Mouse (Mus musculus) heart, adult 2 months (tissue): ENCODE measurements around the gene Cbx7. TPM values are rescaled to one million over a fixed set of nuclear protein-coding genes. Genes with fewer than 3 reads are reported as not detected.

Source experiments
- DNase-seq, 2 experiments: peaks; one replicate each; pipeline ENCODE4 v3.0.0; 2021
- H3K27ac ChIP-seq: fragments of 200-600 bp; 2 replicates; pipeline ENCODE4 v1.8.1; 2022
- H3K27me3 ChIP-seq: fragments of 200-500 bp; 2 replicates; pipeline ENCODE4 v1.6.1; 2012; ENCODE audit warnings: mild to moderate bottlenecking, low read length, inconsistent platforms, mixed read lengths; ENCODE audit not compliant: control insufficient read depth, insufficient read depth
- H3K36me3 ChIP-seq: fragments of 200-500 bp; 2 replicates; pipeline ENCODE4 v1.6.1; 2012; ENCODE audit warnings: low read length, inconsistent platforms; ENCODE audit not compliant: control insufficient read depth, insufficient read depth
- H3K4me1 ChIP-seq: fragments of 200-500 bp; 2 replicates; pipeline ENCODE4 v1.6.1; 2011; ENCODE audit warnings: low read length; ENCODE audit not compliant: control insufficient read depth, insufficient read depth
- H3K4me3 ChIP-seq: fragments of 200-600 bp; 2 replicates; pipeline ENCODE4 v1.8.1; 2022
- H3K79me2 ChIP-seq: fragments of 200-500 bp; replicated peaks from 2 replicates; pipeline ENCODE4 v1.6.1; 2012; ENCODE audit warnings: mild to moderate bottlenecking, inconsistent platforms, low read length, moderate library complexity, mixed read lengths; ENCODE audit not compliant: control insufficient read depth, insufficient read depth
- H3K9ac ChIP-seq: fragments of 200-500 bp; 2 replicates; pipeline ENCODE4 v1.6.1; 2012; ENCODE audit warnings: low read depth, mild to moderate bottlenecking, control low read depth, inconsistent platforms, low read length, mixed read lengths
- CTCF ChIP-seq: fragments of 200-600 bp; IDR thresholded peaks from 2 replicates; pipeline ENCODE4 v1.8.1; 2022; ENCODE audit warnings: antibody characterized with exemption, mild to moderate bottlenecking, moderate library complexity
- EP300 ChIP-seq: fragments of 200-500 bp; IDR thresholded peaks from 2 replicates; pipeline ENCODE4 v1.6.1; 2011; ENCODE audit warnings: low read depth, low read length, control low read depth; ENCODE audit not compliant: insufficient read depth
- POLR2A ChIP-seq: fragments of 200-500 bp; IDR thresholded peaks from 2 replicates; pipeline ENCODE4 v1.6.1; 2011; ENCODE audit warnings: mild to moderate bottlenecking, low read depth, low read length, control low read depth; ENCODE audit not compliant: insufficient read depth
- WGBS: fragments of 180-500 bp; shearing (Covaris S2); methylation state at CpG from one replicate; pipeline ENCODE4 v1.1.7; 2018; 5-methylcytosine and 5-hydroxymethylcytosine counted together
- intact Hi-C: fragments of 180-260 bp; cut with DNase I; formaldehyde crosslinking; loops from one replicate; pipeline ENCODE4 v1.15.1; 2025
- polyA plus RNA-seq: library from polyadenylated mRNA; depleted of rRNA; stranded (reverse); fragments of >200 nt; gene quantifications from 2 replicates; pipeline ENCODE4 v1.2.3, GENCODE M21; 2012
- total RNA-seq, 2 experiments: library from RNA; stranded (reverse); gene quantifications; 2 replicates each; pipeline ENCODE4 v1.2.3; 2021

Cbx7 gene
- total and polyA plus RNA-seq, 3 experiments: 18.9 to 21.7 (median 21.4) TPM

GRCm38 (mm10) chr15:79928316-79928715 is 42.6 kb downstream of the Cbx7 start:
- 89% methylated on average over 3 of the region's 3 CpGs for WGBS
- intact Hi-C loops: no loop called here

GRCm38 (mm10) chr15:79927637-79928122 is 43.2 kb downstream of the Cbx7 start:
- H3K27me3 ChIP-seq: no peaks in the 10 kb centered on the region
- H3K9ac ChIP-seq: peak overlapping the region; percentile 96
- H3K36me3 ChIP-seq: no peaks in the 10 kb centered on the region
- under 1% methylated on average over 29 of the region's 29 CpGs for WGBS
- no peaks in the 10 kb centered on the region for H3K79me2 ChIP-seq
- TF ChIP-seq POLR2A (peak; percentile 96), CTCF (no peak), EP300 (peak; percentile 59; the same call in 1 of the 2 replicates)
- H3K4me3 ChIP-seq: peak overlapping the region; percentile 74
- DNase-seq: peak; percentile 96 to 97
- intact Hi-C loops: no loop called here
- H3K27ac ChIP-seq: peak overlapping the region; percentile 98
- H3K4me1 ChIP-seq: peaks cover 6% of the 10 kb centered on the region

More at GRCm38 (mm10) chr15:79928316-79928715, 42.6 kb downstream of the Cbx7 start:
- DNase-seq: no peak
- H3K9ac ChIP-seq: peak overlapping the region; percentile 96; the same call in 1 of the 2 replicates
- TF ChIP-seq CTCF (no peak), POLR2A (no peak), EP300 (no peak)
- H3K4me1 ChIP-seq: peaks cover 6% of the 10 kb centered on the region
- H3K79me2 ChIP-seq: no peaks in the 10 kb centered on the region
- peak overlapping the region; percentile 74 for H3K4me3 ChIP-seq
- H3K27ac ChIP-seq: peak overlapping the region; percentile 98
- H3K36me3 ChIP-seq: no peaks in the 10 kb centered on the region
- H3K27me3 ChIP-seq: no peaks in the 10 kb centered on the region

GRCm38 (mm10) chr15:79926856-79927416 is 44.0 kb downstream of the Cbx7 start:
- Histone ChIP-seq H3K4me1 (peaks cover 6% of the 10 kb centered on the region), H3K27me3 (no peaks in the 10 kb centered on the region), H3K4me3 (no peak overlapping the region; the same call in 1 of the 2 replicates), H3K79me2 (no peaks in the 10 kb centered on the region), H3K36me3 (no peaks in the 10 kb centered on the region), H3K9ac (peak overlapping the region; percentile 26), H3K27ac (peak overlapping the region; percentile 98)
- intact Hi-C loops: no loop called here
- WGBS: 84% methylated on average over 11 of the region's 11 CpGs
- no peak for DNase-seq
- no peak for TF ChIP-seq CTCF
- TF ChIP-seq POLR2A: no peak
- TF ChIP-seq EP300: no peak

GRCm38 (mm10) chr15:79919787-79920186 is 51.1 kb downstream of the Cbx7 start:
- Histone ChIP-seq H3K36me3 (no peaks in the 10 kb centered on the region), H3K27ac (no peak overlapping the region), H3K79me2 (no peaks in the 10 kb centered on the region), H3K27me3 (no peaks in the 10 kb centered on the region), H3K4me3 (no peak overlapping the region), H3K4me1 (no peaks in the 10 kb centered on the region), H3K9ac (no peak overlapping the region)
- WGBS: 49% methylated on average over 2 of the region's 2 CpGs
- intact Hi-C loops: no loop called here
- no peak for DNase-seq
- TF ChIP-seq POLR2A: no peak
- no peak for TF ChIP-seq CTCF
- no peak for TF ChIP-seq EP300

- DNase-seq: no peak
- intact Hi-C loops: no loop called here
- no peak overlapping the region for H3K4me3 ChIP-seq
- no peak for TF ChIP-seq CTCF
- no peak for TF ChIP-seq EP300
- TF ChIP-seq POLR2A: no peak
- no peaks in the 10 kb centered on the region for H3K79me2 ChIP-seq
- no peak overlapping the region for H3K27ac ChIP-seq
- no peaks in the 10 kb centered on the region for H3K4me1 ChIP-seq
- H3K36me3 ChIP-seq: no peaks in the 10 kb centered on the region
- H3K9ac ChIP-seq: no peak overlapping the region
- WGBS: 86% methylated on average over 16 of the region's 16 CpGs
- no peaks in the 10 kb centered on the region for H3K27me3 ChIP-seq
Observed at GRCm38 (mm10) chr15:79918485-79918884, 52.4 kb downstream of the Cbx7 start.

- WGBS: 89% methylated on average over 14 of the region's 14 CpGs
- intact Hi-C loops: no loop called here
- H3K4me1 ChIP-seq: no peaks in the 10 kb centered on the region
- H3K27me3 ChIP-seq: no peaks in the 10 kb centered on the region
- no peak overlapping the region for H3K27ac ChIP-seq
- H3K4me3 ChIP-seq: no peak overlapping the region
- no peaks in the 10 kb centered on the region for H3K79me2 ChIP-seq
- TF ChIP-seq POLR2A (0 out of 2 replicates have a peak, but pooled peaks have one; percentile 10), CTCF (no peak)
- no peak for DNase-seq
- no peak overlapping the region for H3K9ac ChIP-seq
- no peaks in the 10 kb centered on the region for H3K36me3 ChIP-seq
Observed at GRCm38 (mm10) chr15:79917111-79917720, 53.7 kb downstream of the Cbx7 start.
